22 mouse cellular contexts compared by ENCODE assay signal in the genomic region with DNA sequence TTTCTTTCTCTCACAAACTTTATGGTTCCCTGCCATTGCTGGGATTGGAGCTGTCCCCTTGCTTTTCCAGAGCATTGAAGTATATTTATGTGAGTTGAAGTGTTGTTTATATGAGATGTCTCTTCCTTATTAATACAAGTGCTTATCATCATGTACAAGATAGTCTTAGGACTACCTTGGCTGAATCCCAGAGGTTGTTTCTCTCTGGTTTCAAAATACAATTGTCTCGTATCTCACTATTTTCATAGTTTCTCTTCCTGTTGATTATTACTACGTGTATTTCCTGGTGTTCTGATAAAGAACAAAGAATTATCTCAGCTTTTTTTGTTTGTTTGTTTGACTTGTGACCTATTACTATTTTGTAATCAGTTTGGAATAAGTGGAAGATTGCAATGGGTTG.
DNase-seq lines count a peak whose midpoint lies in the region; ATAC-seq and TF ChIP-seq lines count a peak whose summit lies in the region.
"Had no signal": no experiment of that assay in that cellular context is flagged by ENCODE, and none has a peak within 500 bp of the region (broad histone marks: within the 10 kb centered on the region; RNA-seq: fewer than 3 reads in every experiment).

No protein-coding gene starts in this region.

- no peak overlapping the region for H3K4me2 ChIP-seq in kidney, embryonic 16.5 days (replicated peaks; ENCODE audit: low read depth, low read length)
- no peak overlapping the region for H3K4me2 ChIP-seq in lung, embryonic 15.5 days
- H3K4me2 ChIP-seq: forebrain, embryonic 13.5 days; heart, embryonic 11.5 days; heart, embryonic 15.5 days; hindbrain, embryonic 14.5 days had no signal

- H3K36me3 ChIP-seq in kidney, adult 2 months (ENCODE audit: control insufficient read depth, insufficient read depth, low read length), result peaks cover 4% of the 10 kb centered on the region; the same call in 1 of the 2 replicates
- H3K36me3 ChIP-seq in kidney, embryonic 16.5 days (ENCODE audit: insufficient read depth, low read length), result peaks cover 12% of the 10 kb centered on the region; the same call in 1 of the 2 replicates
- H3K36me3 ChIP-seq in lung, embryonic 15.5 days, result peaks cover 7% of the 10 kb centered on the region
- H3K36me3 ChIP-seq in MEL (ENCODE audit: control insufficient read depth in 1 of 2, insufficient read depth in 2 of 2, low read length in 2 of 2), result peaks cover 5 to 36% of the 10 kb centered on the region in 2 experiments

- WGBS in kidney, adult 2 months, result 70% methylated on average over 2 of the region's 2 CpGs
- WGBS in kidney, embryonic 16.5 days, result 75% methylated on average over 2 of the region's 2 CpGs
- WGBS in lung, embryonic 15.5 days, result 31% methylated on average over 2 of the region's 2 CpGs

- H3K27me3 ChIP-seq in kidney, adult 2 months (replicated peaks; ENCODE audit: control insufficient read depth, insufficient read depth, low read length), result no peaks in the 10 kb centered on the region
- no peaks in the 10 kb centered on the region for H3K27me3 ChIP-seq in kidney, embryonic 16.5 days (ENCODE audit: insufficient read depth, low read length)
- H3K27me3 ChIP-seq in lung, embryonic 15.5 days, result no peaks in the 10 kb centered on the region
- no peaks in the 10 kb centered on the region for H3K27me3 ChIP-seq in MEL (ENCODE audit: control insufficient read depth in 1 of 2, insufficient read depth in 2 of 2, low read length in 2 of 2)
- H3K27me3 ChIP-seq: CH12.LX; forebrain, embryonic 13.5 days; heart, embryonic 15.5 days had no signal

- peaks cover 9% of the 10 kb centered on the region; the same call in 1 of the 2 replicates for H3K4me1 ChIP-seq in kidney, adult 2 months (ENCODE audit: control insufficient read depth, insufficient read depth, low read length)
- no peaks in the 10 kb centered on the region for H3K4me1 ChIP-seq in kidney, embryonic 16.5 days (ENCODE audit: insufficient read depth, low read length)
- 0 out of 2 replicates have a peak, but pooled peaks cover 4% of the 10 kb centered on the region for H3K4me1 ChIP-seq in lung, embryonic 15.5 days
- H3K4me1 ChIP-seq in MEL (ENCODE audit: control insufficient read depth in 1 of 2, insufficient read depth in 2 of 2, low read length in 2 of 2), result peaks cover 18 to 29% of the 10 kb centered on the region in 2 experiments
- H3K4me1 ChIP-seq: embryonic facial prominence, embryonic 10.5 days; forebrain, embryonic 13.5 days; hindbrain, embryonic 10.5 days had no signal

- TF ChIP-seq POLR2A in kidney, adult 2 months (IDR thresholded peaks at IDR 0.05; ENCODE audit: low read depth, low read length), result no peak
- TF ChIP-seq POLR2A in MEL (IDR thresholded peaks at IDR 0.05; ENCODE audit: control insufficient read depth in 1 of 2, insufficient read depth in 1 of 2, low read depth in 1 of 2, low read length in 2 of 2, poor library complexity in 1 of 2), result no peak

- peak; percentile 26 for DNase-seq in kidney, adult 2 months
- no peak for DNase-seq in lung, adult 18-20 months
- DNase-seq in MEL (ENCODE audit: low read depth, low spot score), result peak; percentile 63
- DNase-seq in lung, postnatal 36 days, result peak; percentile 64
- DNase-seq in gastrocnemius, postnatal 25 days, result no peak
- DNase-seq: adrenal gland, adult 2 months; adrenal gland, postnatal 25 days; cerebellum, adult 18-20 months; cerebellum, adult 9-11 months; forebrain, postnatal 0 days; gastrocnemius, postnatal 36 days; heart, adult 18-20 months; heart, postnatal 14 days had no signal

- peaks cover 35% of the 10 kb centered on the region for H3K79me2 ChIP-seq in MEL (ENCODE audit: control insufficient read depth, insufficient read depth, low read length, poor library complexity)

- TF ChIP-seq CTCF in kidney, adult 2 months (conservative IDR thresholded peaks at IDR 0.05; ENCODE audit: insufficient read depth, insufficient read length, low read depth, low read length), result no peak
- TF ChIP-seq CTCF in MEL (IDR thresholded peaks at IDR 0.05 in 2 of 3, conservative IDR thresholded peaks at IDR 0.05 in 1 of 3; ENCODE audit: control insufficient read depth in 1 of 3, insufficient read depth in 1 of 3, low read depth in 2 of 3, low read length in 3 of 3, poor library complexity in 1 of 3, severe bottlenecking in 1 of 3), result no peak

- no peak for TF ChIP-seq RAD21 in MEL (IDR thresholded peaks at IDR 0.05; ENCODE audit: low read depth, low read length)

- no peak overlapping the region for H3K27ac ChIP-seq in kidney, adult 2 months (ENCODE audit: insufficient read depth, low read depth, low read length)
- H3K27ac ChIP-seq in kidney, embryonic 16.5 days (ENCODE audit: low read length), result no peak overlapping the region
- no peak overlapping the region for H3K27ac ChIP-seq in lung, embryonic 15.5 days
- H3K27ac ChIP-seq in MEL (ENCODE audit: control insufficient read depth, low read depth, low read length), result no peak overlapping the region
- H3K27ac ChIP-seq: embryonic facial prominence, embryonic 10.5 days; forebrain, embryonic 13.5 days; heart, embryonic 15.5 days; hindbrain, embryonic 10.5 days; hindbrain, embryonic 14.5 days had no signal

- TF ChIP-seq EP300 in MEL (IDR thresholded peaks at IDR 0.05; ENCODE audit: low read depth in 1 of 2, low read length in 2 of 2), result peak; percentile 72 to 79

- ATAC-seq in kidney, embryonic 16.5 days (ENCODE audit: low FRiP score, low TSS enrichment), result no peak
- ATAC-seq in lung, embryonic 15.5 days (ENCODE audit: borderline replicate concordance, extremely low read depth, low FRiP score, low TSS enrichment), result peak; percentile 49; the same call in 1 of the 2 replicates
- ATAC-seq: forebrain, embryonic 13.5 days; forebrain, postnatal 0 days had no signal

- no peaks in the 10 kb centered on the region for H3K9me3 ChIP-seq in kidney, embryonic 16.5 days (ENCODE audit: low read length)
- no peaks in the 10 kb centered on the region for H3K9me3 ChIP-seq in lung, embryonic 15.5 days
- no peaks in the 10 kb centered on the region for H3K9me3 ChIP-seq in MEL (replicated peaks; ENCODE audit: insufficient read depth, low read length)
- H3K9me3 ChIP-seq: embryonic facial prominence, embryonic 10.5 days; forebrain, embryonic 13.5 days; heart, embryonic 15.5 days; hindbrain, embryonic 10.5 days had no signal

- H3K9ac ChIP-seq in kidney, embryonic 16.5 days (replicated peaks; ENCODE audit: low read length), result no peak overlapping the region
- H3K9ac ChIP-seq in lung, embryonic 15.5 days, result no peak overlapping the region
- H3K9ac ChIP-seq in MEL (ENCODE audit: control insufficient read depth, low read depth, low read length, poor library complexity, severe bottlenecking), result no peak overlapping the region
- H3K9ac ChIP-seq: forebrain, embryonic 13.5 days; forebrain, postnatal 0 days; heart, embryonic 15.5 days; hindbrain, embryonic 14.5 days had no signal

- H3K4me3 ChIP-seq in kidney, adult 2 months (ENCODE audit: insufficient read depth, low read depth, low read length), result no peak overlapping the region
- H3K4me3 ChIP-seq in kidney, embryonic 16.5 days (ENCODE audit: low read length), result no peak overlapping the region
- H3K4me3 ChIP-seq in lung, embryonic 15.5 days, result no peak overlapping the region
- H3K4me3 ChIP-seq in MEL (ENCODE audit: control insufficient read depth in 1 of 2, insufficient read depth in 1 of 2, low read depth in 2 of 2, low read length in 2 of 2), result peak overlapping the region in 1 of 2 experiments; percentile 45; a peak in 1 of 4 replicates
- H3K4me3 ChIP-seq: embryonic facial prominence, embryonic 10.5 days; forebrain, embryonic 13.5 days; heart, embryonic 15.5 days; hindbrain, embryonic 10.5 days had no signal

TF ChIP-seq in MEL, 35 proteins besides CTCF, POLR2A, EP300 and RAD21 (continues in another document):
- TF ChIP-seq MAX (IDR thresholded peaks at IDR 0.05; ENCODE audit: low read length) (no peak), RCOR1 (IDR thresholded peaks at IDR 0.05; ENCODE audit: low read depth, low read length) (peak; percentile 23; the same call in 1 of the 2 replicates), CHD1 (IDR thresholded peaks at IDR 0.05; ENCODE audit: low read depth, low read length) (no peak), SMC3 (IDR thresholded peaks at IDR 0.05; ENCODE audit: low read depth, low read length) (no peak), USF1 (IDR thresholded peaks at IDR 0.05; ENCODE audit: low read depth, low read length) (no peak), TBP (IDR thresholded peaks at IDR 0.05; ENCODE audit: low read depth, low read length) (no peak), MAZ (IDR thresholded peaks at IDR 0.05; ENCODE audit: low read depth, low read length) (no peak), MAFK (IDR thresholded peaks at IDR 0.05; ENCODE audit: borderline replicate concordance, low read depth, low read length) (no peak), JUND (IDR thresholded peaks at IDR 0.05; ENCODE audit: low read depth, low read length) (no peak), USF2 (IDR thresholded peaks at IDR 0.05; ENCODE audit: borderline replicate concordance in 1 of 2, insufficient read depth in 1 of 2, low read depth in 1 of 2, low read length in 2 of 2) (no peak), POLR2AphosphoS5 (IDR thresholded peaks at IDR 0.05; ENCODE audit: borderline replicate concordance, low read depth, low read length) (no peak), GATA1 (IDR thresholded peaks at IDR 0.05; ENCODE audit: low read depth, low read length) (peak; percentile 75), POLR2AphosphoS2 (IDR thresholded peaks at IDR 0.05; ENCODE audit: low read length) (no peak), ZNF384 (IDR thresholded peaks at IDR 0.05; ENCODE audit: low read depth, low read length) (no peak), SIN3A (IDR thresholded peaks at IDR 0.05; ENCODE audit: low read length) (peak; percentile 51), MEF2A (IDR thresholded peaks at IDR 0.05; ENCODE audit: extremely low read depth, insufficient replicate concordance, low read depth, low read length, poor library complexity, severe bottlenecking) (no peak), ZKSCAN1 (IDR thresholded peaks at IDR 0.05; ENCODE audit: low read depth, low read length) (no peak), ETS1 (IDR thresholded peaks at IDR 0.05; ENCODE audit: low read depth, low read length) (peak; percentile 78), CHD2 (IDR thresholded peaks at IDR 0.05; ENCODE audit: low read length) (no peak), NELFE (IDR thresholded peaks at IDR 0.05; ENCODE audit: low read depth, low read length) (no peak), MYB (IDR thresholded peaks at IDR 0.05; ENCODE audit: low read depth, low read length) (no peak), TCF12 (IDR thresholded peaks at IDR 0.05; ENCODE audit: low read depth, low read length) (peak; percentile 31; the same call in 1 of the 2 replicates), HCFC1 (IDR thresholded peaks at IDR 0.05; ENCODE audit: low read depth, low read length) (no peak), NRF1 (IDR thresholded peaks at IDR 0.05; ENCODE audit: insufficient read depth, low read depth, low read length, poor library complexity, severe bottlenecking) (no peak), BHLHE40 (IDR thresholded peaks at IDR 0.05; ENCODE audit: borderline replicate concordance, low read depth, low read length) (no peak), MYC (IDR thresholded peaks at IDR 0.05; ENCODE audit: low read depth, low read length) (no peak)

Comparison
In these comparisons a context has a peak if more than half of its experiments do, and no peak if none do; other contexts are left out.
1. DNase-seq: peak in kidney, adult 2 months (single experiment), MEL (single experiment) and lung, postnatal 36 days (single experiment); none in lung, adult 18-20 months (0 of 2) and gastrocnemius, postnatal 25 days (single experiment).